Mouse (Mus musculus) myocyte (in vitro differentiated cells): ENCODE results near the gene Ufsp2.

Experiments
- CEBPB ChIP-seq: IDR thresholded peaks from 2 replicates; pipeline ENCODE4 v1.6.1; 2011; ENCODE audit warnings: mild to moderate bottlenecking, moderate library complexity; ENCODE audit not compliant: poor library complexity, insufficient read depth, severe bottlenecking
- E2F4 ChIP-seq: IDR thresholded peaks from one replicate; pipeline ENCODE4 v1.6.1; 2011; ENCODE audit warnings: mild to moderate bottlenecking, control low read depth, moderate library complexity; ENCODE audit not compliant: insufficient read depth
- MAX ChIP-seq: IDR thresholded peaks from one replicate; pipeline ENCODE4 v1.6.1; 2011; ENCODE audit warnings: low read depth, mild to moderate bottlenecking, control low read depth
- MYOG ChIP-seq, 3 experiments: IDR thresholded peaks; one replicate each; pipeline ENCODE4 v1.6.1; 2011; ENCODE audit warnings: control low read depth in 2 of 3, low read depth in 2 of 3, mild to moderate bottlenecking in 2 of 3; ENCODE audit not compliant: insufficient read length in 2 of 3, control insufficient read depth in 1 of 3, insufficient read depth in 1 of 3
- POLR2A ChIP-seq: IDR thresholded peaks from one replicate; pipeline ENCODE4 v1.6.1; 2011; ENCODE audit warnings: low read depth, mild to moderate bottlenecking, control low read depth, moderate library complexity; ENCODE audit not compliant: insufficient read length
- POLR2AphosphoS2 ChIP-seq: IDR thresholded peaks from one replicate; pipeline ENCODE4 v1.6.1; 2011; ENCODE audit warnings: low read depth, control low read depth; ENCODE audit not compliant: insufficient read length
- REST ChIP-seq: IDR thresholded peaks from one replicate; pipeline ENCODE4 v1.6.1; 2011; ENCODE audit warnings: mild to moderate bottlenecking, control low read depth, moderate library complexity; ENCODE audit not compliant: insufficient read depth, insufficient read length
- SRF ChIP-seq: IDR thresholded peaks from one replicate; pipeline ENCODE4 v1.6.1; 2011; ENCODE audit warnings: low read depth; ENCODE audit not compliant: control insufficient read depth, insufficient read length
- TCF12 ChIP-seq: IDR thresholded peaks from one replicate; pipeline ENCODE4 v1.6.1; 2011; ENCODE audit warnings: mild to moderate bottlenecking, control low read depth; ENCODE audit not compliant: poor library complexity, insufficient read depth, severe bottlenecking
- TCF3 ChIP-seq: IDR thresholded peaks from one replicate; pipeline ENCODE4 v1.6.1; 2011; ENCODE audit warnings: low read depth, control low read depth; ENCODE audit not compliant: insufficient read length
- USF1 ChIP-seq: IDR thresholded peaks from one replicate; pipeline ENCODE4 v1.6.1; 2011; ENCODE audit warnings: low read depth, mild to moderate bottlenecking, control low read depth, moderate library complexity

DNA sequence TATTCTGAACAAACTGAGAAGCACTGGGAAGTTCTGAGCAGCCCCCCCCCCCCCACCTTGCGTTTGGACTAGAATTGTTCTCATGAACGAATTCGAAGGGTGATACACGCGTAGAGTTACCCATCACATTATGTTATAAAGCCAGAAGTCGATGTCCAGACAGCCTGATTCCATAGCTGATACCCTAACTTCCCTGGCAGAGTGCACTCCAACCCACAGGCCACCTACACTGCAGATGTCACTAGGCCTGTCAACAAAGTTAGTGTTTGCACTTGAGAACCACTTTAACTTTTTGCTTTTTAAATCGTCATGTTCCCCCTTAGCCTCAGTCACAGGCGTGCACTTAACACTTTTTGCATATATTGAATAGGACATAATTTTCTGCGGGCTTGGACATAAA lies 38.3 kb upstream of the Ufsp2 start:
- TF ChIP-seq POLR2A (no peak), POLR2AphosphoS2 (no peak), USF1 (no peak), REST (no peak), TCF12 (no peak), E2F4 (no peak), MYOG (IDR thresholded peaks at IDR 0.05; ENCODE audit: control insufficient read depth in 1 of 3, insufficient read depth in 1 of 3, insufficient read length in 2 of 3, low read depth in 2 of 3) (no peak), SRF (no peak), MAX (no peak), CEBPB (no peak), TCF3 (no peak)
